Mouse (Mus musculus): ENCODE data around the gene Guca2a.

DNA sequence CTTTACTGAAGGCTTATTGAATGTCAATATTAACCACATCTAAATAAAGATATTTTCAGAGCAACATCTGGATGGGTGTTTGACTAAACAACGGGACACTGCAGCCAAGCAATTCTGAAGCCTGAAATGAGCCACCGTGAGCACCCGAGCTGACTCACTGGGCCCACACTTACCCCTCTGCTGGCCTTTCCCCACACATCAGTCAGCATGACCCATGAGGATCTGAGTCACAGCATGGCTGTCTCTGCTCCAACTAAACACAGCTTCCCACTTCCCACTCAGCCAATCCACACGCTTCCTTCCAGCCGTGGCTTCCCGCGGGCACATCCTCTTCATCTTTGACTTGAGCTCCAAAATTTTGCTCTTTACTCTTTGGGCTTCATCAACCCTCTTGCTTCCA lies 25.5 kb downstream of the Guca2a start:
- TF ChIP-seq CTCF (IDR thresholded peaks at IDR 0.05; ENCODE audit: low read depth, low read length) (no peak), GATA2 (IDR thresholded peaks at IDR 0.05; ENCODE audit: borderline replicate concordance, low read depth, low read length) (no peak)
